Mouse (Mus musculus) ovary, adult 18-20 months (tissue): ENCODE data around the gene Exosc5.

Experiments
- DNase-seq: peaks from one replicate; pipeline ENCODE4 v3.0.0; 2022; ENCODE audit warnings: low spot score, mixed read lengths

Exosc5 gene

DNA sequence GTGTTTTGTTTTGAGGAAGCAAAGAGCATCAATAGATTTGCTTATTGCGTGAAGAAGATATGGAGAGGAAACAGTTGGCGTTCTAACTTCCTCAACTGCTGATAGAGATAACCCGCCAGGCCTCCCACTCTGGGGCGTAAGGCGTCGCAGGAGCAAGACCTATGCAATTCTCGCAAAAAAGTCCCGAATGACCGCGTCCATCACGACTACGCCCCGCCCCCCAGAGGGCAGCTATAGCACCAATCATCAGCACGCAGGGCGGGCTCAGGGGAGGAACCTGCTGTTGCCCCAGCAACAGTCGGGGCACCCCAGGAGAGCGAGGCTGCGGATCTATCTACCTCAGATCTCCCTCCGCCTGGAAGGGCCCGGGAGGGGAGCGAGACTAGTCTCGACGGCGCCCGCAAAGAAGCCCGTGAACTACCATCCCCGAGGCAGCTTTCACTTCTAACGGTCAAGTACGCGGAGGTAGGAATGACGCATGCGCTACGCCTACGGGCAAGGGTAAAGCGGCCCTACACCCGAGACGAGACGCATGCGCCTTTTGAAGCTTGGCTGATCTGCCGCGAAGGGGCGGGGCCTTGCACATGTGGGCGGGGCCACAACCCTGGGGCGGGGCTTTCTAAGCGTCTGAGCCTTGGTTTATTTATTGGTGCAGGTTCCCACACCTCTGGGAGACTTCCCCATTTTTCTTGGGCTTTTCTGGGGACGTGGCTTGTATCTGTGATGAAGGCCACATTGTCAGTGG lies 21.7 kb downstream of the Exosc5 start, which contains the start of gene B9d2:
TSS of gene B9d2 (plus strand) at position 267 of the 745 bp plus-strand sequence.
- peak; percentile 88 for DNase-seq

DNA sequence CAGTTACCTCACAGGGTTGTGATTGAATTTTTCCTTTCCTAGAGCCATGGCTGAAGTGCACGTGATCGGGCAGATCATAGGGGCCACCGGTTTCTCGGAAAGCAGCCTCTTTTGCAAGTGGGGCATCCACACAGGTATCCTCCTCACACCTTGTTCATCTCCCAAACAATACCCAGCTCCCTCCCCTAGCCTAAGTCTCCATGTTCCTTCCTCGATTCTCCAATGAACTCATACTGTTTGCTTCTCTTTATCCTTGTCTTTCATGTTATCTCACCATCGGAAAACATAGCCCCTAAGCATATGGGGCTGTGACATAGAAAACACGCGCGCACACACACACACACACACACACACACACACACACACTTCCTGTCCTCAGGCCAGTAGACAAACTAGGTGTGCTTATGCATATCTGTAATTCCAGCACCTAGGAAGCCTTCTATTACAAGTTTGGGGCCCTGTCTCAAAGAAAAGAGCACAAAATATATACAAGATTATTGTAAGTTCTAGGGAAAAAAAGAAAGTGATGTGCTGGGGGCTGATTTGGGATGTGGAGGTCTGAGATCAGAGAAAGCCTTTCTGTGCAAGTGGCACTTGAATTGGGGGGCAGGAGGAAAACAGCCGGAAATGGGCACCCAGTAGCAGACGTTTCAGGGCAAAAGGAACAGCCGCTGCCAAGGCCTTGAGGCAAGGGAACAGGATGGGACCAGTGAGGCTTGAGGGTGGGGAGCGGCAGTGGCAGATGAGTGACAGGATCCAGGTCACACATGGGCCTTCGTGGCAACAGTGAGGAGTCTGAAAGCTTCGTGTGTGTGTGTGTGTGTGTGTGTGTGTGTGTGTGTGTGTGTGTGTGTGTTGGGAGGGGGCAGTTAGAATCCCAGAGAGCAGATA lies 22.6 kb downstream of the Exosc5 start:
- DNase-seq = no peak

DNA sequence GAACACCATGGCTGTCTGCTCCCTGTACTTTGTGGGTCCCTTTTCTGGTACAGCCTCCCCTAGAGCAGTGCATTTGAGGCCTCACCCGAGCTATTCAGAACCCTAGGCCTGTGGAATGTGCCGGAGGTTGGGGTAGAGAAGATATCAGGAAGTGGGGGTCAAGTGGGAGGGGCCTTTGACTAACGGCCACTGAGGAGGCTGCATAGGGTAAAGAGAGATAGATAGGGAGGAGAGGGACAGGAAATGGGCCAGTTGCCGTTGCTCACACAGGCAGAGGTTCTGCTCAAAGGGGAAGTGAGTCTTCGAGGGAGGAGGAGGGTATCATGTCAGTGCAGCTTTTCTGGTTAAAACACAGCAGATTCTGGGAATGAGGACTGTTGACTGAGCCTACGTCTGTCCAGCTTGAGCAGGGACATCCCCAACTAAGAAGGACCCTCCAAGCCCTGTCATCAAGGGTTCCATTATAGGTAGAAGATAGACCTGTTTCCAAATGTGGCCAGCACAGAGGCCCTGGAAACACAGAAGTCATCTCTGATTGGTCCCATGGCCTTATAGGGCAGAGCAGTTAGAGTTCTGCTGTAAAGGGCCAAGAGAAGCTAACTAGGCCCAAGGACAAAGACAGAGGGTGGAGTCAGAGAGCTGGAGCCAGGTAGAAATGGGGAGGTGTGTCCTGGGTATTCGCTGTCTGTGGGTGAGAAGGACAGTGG lies 24.7 kb downstream of the Exosc5 start:
- DNase-seq = no peak

DNA sequence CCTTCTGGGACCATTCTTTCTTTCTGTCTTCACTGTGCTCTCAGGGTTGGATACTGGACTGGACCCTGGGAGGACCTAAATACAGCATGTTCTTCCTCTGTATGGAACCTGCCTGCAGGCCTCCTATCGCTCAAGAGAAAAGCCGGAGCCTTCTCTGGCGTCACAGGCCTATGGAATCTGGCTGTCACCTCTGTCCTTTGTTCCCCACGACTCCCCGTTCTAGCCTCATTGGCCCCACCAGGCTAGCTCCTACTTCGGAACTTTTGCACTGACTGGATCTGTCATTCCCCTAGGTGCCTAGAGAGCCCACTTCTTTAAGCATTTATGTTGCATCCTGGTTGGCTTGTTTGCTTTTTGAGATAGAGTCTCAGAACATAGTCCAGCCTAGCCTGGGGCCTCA lies 25.7 kb downstream of the Exosc5 start:
- no peak for DNase-seq

DNA sequence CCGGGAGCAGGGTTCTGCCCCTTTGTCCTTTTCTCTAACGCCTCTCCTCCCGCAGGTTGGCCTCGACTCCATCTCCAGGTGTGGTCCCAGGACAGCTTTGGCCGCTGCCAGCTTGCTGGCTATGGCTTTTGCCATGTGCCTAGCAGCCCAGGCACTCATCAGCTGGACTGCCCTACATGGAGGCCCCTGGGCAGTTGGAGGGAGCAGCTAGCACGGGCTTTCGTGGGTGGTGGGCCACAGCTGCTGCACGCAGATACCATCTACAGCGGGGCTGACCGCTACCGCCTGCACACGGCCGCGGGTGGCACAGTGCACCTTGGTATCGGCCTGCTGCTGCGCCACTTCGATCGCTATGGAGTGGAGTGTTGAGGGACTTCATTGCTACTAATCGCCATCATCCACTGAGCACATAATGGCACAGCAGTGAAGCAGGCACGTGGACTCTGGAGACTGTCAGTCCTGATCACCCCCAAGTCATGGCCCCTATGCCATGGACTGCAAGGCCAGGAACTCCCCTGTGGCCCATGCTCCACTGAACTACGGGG lies 27.0 kb downstream of the Exosc5 start:
- DNase-seq = no peak

DNA sequence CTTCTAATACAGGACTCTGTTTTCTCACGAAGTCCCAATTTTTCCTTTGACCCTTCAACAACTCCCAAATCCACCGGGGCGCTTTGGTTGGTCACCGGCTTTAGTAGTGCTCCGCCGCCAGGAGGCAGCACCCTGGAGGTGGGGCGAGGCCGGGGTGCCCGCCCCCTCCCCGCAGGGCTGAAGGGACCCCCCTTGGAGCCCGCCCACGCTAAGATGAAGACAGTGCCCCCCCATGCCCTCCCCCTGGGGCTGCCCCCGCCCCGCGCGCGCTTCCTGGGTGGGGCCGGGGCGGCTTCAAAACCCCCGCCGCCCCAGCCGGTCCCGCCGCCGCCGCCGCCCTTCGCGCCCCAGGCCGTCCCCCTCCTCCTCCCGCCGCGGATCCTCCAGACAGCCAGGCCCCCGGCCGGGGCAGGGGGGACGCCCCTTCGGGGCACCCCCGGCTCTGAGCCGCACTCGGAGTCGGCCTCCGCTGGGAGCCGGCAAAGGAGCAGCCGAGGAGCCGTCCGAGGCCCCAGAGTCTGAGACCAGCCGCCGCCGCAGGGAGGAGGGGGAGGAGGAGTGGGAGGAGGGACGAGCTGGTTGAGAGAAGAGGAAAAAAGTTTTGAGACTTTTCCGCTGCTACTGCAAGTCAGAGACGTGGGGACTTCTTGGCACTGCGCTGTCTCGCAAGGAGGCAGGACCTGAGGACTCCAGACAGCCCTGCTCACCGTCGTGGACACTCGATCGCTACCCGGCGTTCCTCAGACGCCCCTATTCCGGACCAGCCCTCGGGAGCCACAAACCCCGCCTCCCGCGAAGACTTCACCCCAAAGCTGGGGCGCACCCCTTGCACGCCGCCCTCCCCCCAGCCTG lies 27.9 kb downstream of the Exosc5 start, which contains the start of gene Tgfb1:
TSS of gene Tgfb1 (plus strand) at position 323 of the 852 bp plus-strand sequence.
- DNase-seq = peak; percentile 56

DNA sequence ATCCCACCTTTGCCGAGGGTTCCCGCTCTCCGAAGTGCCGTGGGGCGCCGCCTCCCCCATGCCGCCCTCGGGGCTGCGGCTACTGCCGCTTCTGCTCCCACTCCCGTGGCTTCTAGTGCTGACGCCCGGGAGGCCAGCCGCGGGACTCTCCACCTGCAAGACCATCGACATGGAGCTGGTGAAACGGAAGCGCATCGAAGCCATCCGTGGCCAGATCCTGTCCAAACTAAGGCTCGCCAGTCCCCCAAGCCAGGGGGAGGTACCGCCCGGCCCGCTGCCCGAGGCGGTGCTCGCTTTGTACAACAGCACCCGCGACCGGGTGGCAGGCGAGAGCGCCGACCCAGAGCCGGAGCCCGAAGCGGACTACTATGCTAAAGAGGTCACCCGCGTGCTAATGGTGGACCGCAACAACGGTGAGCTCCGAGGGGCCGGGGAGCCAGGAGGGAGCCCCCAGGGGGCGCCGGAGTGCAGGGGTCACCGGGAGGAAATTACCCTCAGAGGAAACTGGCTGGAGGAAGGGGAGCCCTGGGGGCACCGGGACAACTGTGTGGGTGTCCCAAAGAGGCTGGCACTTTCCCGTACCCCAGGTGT lies 28.9 kb downstream of the Exosc5 start:
- no peak for DNase-seq

DNA sequence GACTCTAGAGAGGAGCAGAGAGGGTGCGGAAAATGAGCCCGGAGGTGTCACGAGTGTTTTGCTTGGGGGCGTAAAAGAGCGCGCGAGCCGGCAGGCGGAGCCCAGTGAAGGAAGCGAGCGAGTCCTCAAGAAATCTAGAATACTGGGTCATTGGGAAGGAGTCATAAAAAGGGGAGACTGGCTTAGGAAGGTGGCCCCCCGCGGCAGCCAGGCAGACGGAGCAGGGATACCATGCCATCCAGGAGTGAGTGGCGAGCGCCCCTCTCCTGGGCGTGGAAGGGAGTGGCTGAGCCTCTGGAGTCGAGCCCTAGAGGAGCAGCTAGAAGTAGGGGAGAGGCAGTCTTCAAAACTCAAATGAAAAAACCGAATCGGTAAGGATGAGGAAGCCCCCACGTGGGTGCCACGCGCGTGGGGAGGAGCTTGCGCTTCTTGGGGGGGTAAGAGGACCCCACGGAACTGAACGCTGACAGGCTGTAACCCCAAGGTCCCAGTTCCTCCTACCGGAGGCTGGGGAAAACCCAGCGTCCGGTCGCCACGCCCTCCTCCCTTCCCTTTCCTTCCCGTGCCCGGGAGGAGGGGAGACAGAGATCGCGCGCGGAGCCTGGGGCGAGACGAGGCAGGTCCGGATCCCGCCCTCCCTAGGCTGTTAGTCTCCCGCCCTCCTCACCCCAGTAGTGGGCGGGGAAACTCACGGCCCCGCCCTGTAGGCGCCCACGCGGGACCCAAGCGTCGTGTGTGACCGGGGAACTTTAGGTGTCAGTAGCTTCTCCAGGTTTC lies 30.0 kb downstream of the Exosc5 start:
- peak; percentile 61 for DNase-seq

DNA sequence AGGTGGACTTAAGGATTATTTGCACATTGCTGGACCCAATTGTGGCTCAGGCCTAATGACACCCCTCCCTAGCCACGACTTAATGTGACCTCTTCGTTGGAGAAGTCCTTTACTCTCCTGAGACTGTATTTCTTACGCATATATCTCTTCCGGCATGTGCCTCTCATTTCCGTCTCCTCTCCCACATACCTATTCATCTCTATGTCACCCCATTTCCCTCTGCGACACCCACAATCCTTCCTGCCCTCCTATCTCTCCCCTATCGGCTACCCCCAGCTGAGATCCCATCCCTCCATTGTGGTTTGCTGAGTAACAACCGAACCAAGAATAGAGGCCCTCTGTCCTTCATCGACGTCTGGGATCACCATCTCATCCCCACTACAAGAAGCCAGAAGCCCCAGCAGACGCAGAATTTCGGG lies 30.6 kb downstream of the Exosc5 start:
- DNase-seq = no peak

DNA sequence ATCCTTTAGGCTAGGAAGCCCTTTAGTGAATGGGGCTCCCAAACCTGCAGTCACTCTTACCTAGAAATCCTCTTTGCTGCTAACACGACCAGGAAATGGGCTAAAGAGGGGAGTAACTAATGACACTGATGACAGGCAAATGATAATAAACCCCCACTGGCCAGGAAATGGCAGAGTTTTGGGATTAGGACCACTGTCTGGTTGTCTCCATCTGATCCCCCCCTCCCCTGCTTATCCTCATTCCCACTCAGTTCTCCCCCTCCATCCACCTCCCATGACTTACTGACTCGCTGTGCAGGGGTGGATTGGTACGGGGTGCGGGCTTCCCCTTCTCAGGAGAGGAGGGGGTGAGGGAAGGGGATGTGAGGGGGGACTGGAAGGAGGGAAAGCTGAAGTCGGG lies 31.1 kb downstream of the Exosc5 start:
- no peak for DNase-seq

DNA sequence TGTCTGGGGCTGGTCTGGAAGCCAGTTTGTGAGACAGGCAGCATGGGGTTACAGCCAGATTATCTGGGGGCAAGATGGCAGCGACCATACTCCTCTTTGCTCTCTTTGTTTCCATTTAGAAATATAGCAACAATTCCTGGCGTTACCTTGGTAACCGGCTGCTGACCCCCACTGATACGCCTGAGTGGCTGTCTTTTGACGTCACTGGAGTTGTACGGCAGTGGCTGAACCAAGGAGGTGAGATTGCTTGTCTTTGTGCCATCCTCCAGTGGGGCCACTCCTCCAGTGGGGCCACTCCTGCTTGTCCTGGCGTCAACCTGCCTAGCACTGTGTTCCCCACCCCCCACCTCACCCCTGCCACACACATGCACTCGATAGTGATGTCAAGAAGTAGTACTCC lies 35.1 kb downstream of the Exosc5 start:
- no peak for DNase-seq

DNA sequence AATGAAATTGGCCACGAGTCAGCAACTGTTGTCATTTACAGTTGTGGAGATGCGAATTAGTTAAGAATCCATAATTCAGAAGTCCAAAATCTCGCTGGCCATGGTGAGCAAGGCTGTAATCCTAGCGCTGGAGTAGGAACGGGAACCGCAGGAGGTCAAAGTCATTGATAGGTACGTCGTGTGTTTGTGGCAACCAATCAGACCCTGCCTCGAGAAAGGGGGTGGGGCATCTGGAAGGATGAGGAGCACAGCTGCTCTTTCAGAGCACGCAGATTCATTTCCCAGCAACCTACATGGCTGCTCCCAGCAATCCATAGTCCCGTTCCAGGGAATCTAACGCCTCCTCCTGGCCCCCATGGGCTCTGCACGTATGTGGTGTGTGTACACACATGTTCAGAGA lies 40.9 kb downstream of the Exosc5 start:
- DNase-seq = no peak

DNA sequence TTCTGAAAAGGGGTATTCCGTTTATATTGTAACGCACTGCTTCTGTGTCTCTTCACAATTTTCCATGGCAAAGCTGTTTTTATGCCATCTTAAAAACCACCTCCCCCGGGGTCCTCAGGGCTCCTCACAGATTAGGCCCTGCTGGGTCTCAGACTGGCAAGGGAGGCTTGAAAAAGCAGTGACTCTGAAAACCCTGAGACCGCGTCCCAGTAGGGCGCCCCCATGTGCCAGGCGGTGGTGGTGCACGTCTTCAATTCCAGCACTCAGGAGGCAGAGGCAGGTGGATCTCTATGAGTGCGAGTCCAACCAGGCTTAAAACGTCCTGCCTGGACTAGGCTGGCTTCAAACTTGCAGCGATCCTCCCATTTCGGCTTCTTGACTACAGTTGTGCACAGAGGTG lies 41.8 kb downstream of the Exosc5 start:
- DNase-seq = no peak

DNA sequence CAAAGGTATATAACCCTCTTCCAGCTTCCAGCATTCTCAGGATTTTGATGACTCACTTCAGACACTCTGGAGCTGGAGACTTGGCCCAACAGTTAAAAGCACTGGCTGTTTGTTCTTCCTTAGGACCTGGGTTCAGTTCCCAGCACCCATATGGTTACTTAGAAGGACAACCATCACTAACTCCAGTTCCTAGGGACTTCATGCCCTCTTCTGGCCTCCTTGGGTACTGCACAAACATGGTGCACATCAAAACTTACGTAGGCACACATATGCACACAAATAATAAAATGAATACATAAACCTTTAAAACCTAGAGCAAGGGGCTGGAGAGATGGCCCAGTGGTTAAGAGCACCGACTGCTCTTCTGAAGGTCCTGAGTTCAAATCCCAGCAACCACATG lies 43.4 kb downstream of the Exosc5 start:
- no peak for DNase-seq

DNA sequence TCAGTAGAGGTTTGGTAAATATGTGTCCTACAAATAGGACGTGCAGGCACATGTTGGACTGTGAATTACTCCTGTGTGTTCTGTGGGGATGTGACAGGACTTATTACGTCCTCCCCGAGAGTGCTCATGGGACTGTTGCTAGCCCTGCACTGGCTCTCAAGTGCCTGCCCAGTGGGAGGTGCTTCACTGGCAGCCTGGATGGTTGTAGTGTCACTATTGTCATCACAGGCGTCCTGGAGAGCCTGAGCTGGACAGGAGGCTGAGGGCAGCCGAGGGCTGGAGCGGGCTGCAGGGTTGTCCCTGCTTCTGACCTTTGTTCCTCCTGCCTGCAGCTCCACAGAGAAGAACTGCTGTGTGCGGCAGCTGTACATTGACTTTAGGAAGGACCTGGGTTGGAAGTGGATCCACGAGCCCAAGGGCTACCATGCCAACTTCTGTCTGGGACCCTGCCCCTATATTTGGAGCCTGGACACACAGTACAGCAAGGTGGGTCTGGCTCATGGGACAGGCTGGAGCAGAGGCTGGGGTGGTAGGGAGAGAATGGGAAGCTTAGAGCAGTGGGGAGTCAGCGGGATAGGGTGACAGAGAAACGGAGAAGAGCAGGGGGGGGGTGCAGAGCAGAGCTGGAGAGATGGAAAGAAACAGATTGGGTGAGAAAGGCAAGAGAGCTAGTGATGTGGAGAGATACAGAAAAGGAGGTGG lies 45.0 kb downstream of the Exosc5 start:
- no peak for DNase-seq

DNA sequence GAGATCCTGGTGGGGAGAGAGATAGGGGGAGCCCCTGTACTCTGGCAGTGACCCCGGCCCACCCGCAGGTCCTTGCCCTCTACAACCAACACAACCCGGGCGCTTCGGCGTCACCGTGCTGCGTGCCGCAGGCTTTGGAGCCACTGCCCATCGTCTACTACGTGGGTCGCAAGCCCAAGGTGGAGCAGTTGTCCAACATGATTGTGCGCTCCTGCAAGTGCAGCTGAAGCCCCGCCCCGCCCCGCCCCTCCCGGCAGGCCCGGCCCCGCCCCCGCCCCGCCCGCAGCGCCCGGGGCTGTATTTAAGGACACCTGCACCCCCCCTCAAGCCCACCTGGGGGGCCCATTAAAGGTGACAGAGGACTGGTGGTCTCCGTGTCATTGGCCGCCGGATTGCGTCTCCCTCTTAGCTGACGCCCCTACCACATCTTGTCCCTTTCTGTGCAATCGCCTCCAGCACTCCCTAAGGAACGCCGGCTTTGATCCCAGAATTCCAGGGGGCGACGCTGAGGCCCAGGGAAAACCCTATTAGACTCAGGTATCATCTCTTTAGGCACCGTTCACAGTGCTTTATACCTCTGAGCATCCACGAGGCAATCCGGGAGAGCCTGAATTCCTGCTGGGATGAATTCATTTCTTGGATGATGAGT lies 45.9 kb downstream of the Exosc5 start:
- DNase-seq = no peak

DNA sequence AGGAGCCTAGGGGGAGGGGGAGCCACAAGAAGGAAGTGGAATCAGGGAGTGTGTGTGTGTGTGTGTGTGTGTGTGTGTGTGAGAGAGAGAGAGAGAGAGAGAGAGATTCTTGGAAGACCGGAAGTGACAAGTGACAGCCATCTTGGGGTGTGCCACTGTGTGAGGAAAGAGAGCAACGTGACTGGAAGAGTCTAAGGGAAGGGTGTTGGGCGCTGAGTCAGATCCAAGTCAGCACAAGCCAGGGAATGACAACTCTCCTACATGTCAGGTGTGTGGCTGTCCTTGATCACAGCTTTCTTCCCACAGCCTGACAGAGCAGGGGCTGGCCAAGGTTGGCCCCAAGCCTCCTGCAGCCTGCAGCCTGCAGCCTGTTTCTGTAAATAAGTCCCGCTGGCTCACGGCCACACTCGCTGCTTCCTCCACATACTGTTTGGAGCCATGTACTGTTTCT lies 46.9 kb downstream of the Exosc5 start:
- DNase-seq = no peak

DNA sequence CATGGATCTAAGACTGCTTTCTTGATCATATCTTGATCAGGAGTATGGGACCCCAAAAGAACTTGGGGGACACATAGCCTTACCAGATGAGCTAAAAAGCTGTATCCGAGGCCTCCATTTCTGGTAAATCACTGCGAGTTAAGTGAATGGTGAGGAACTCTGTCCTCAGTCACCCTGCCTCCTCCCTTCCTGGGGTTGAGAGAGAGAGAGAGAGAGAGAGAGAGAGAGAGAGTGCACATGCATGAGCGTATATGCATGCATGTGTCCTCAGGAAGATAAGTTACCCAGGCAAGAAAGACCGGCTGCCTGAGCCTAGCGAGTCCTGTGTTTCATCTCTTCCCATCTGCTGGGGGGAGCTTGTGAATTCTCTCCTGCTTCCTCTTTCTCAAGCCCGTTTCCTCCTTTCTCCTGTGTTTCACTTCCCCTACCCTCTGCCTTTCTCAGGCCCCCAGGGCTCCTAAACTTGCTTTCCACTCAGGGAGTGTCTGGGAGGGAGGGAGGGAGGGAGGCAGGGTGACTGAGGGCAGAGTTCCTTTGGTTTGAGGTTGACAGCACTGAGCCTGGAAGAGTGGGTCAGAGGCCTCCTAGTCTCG lies 47.7 kb downstream of the Exosc5 start:
- no peak for DNase-seq
